12 mouse cellular contexts compared by ENCODE assay signal in the genomic region with DNA sequence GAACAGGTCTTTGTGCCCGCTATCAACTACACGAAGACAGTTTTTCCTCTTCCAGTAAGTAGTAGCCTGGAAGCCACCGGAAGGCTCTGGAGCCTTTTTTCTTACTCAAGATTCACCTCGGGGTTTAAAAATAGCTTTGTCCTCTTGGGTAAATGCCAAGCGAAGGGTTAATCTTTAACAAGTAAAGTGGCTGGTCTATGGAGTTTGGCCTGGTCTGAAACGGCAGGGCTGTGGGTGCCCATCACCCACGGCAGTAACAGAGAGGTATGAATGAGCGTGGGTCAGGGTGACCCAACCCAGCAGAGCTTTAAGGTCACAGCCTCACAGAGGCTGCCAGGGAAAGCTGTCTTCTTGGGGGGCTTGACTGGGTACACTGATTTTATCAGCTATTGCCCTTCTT. TPM values are rescaled to one million over a fixed set of nuclear protein-coding genes. Genes with fewer than 3 reads are reported as not detected.
A peak's percentile ranks its signal among the peaks of the same experiment; 100 is the strongest.
DNase-seq lines count a peak whose midpoint lies in the region; ATAC-seq lines count a peak whose summit lies in the region.
"Had no signal": no experiment of that assay in that cellular context is flagged by ENCODE, and none has a peak within 500 bp of the region (broad histone marks: within the 10 kb centered on the region; RNA-seq: fewer than 3 reads in every experiment).

No protein-coding gene starts in this region.

- H3K36me3 ChIP-seq in heart, embryonic 15.5 days, result no peaks in the 10 kb centered on the region

- H3K9ac ChIP-seq in heart, embryonic 15.5 days, result no peak overlapping the region

- H3K27ac ChIP-seq in heart, embryonic 15.5 days, result peak overlapping the region; percentile 60

- no peak overlapping the region for H3K4me3 ChIP-seq in heart, embryonic 15.5 days

- no peak for ATAC-seq in heart, embryonic 15.5 days (replicated peaks; ENCODE audit: insufficient number of reproducible peaks, insufficient read depth, low FRiP score, low read depth)
- ATAC-seq: forebrain, embryonic 14.5 days had no signal

- no peak for DNase-seq in heart, postnatal 36 days
- DNase-seq in kidney, adult 18-20 months, result peak; percentile 76
- peak; percentile 38 to 71 for DNase-seq in kidney, postnatal 4 days
- peak; percentile 18 for DNase-seq in lung, postnatal 25 days (ENCODE audit: low spot score)
- no peak for DNase-seq in adrenal gland, postnatal 14 days
- DNase-seq in left cerebral cortex, postnatal 25 days (ENCODE audit: low spot score in 2 of 2), result no peak
- DNase-seq in left cerebral cortex, postnatal 36 days (ENCODE audit: low spot score in 2 of 2), result no peak
- DNase-seq: cerebellum, postnatal 14 days; gastrocnemius, postnatal 10 days; thymus, adult 2 months had no signal

- H3K4me1 ChIP-seq in heart, embryonic 15.5 days (replicated peaks), result peaks cover 25% of the 10 kb centered on the region

- H3K27me3 ChIP-seq in heart, embryonic 15.5 days, result no peaks in the 10 kb centered on the region

- H3K9me3 ChIP-seq in heart, embryonic 15.5 days (replicated peaks), result no peaks in the 10 kb centered on the region

- WGBS in heart, embryonic 15.5 days, result 35% methylated on average over 8 of the region's 8 CpGs

- intact Hi-C loops in heart, postnatal 36 days (cut with DNase I), result no loop called here
- intact Hi-C loops in left cerebral cortex, postnatal 25 days (cut with DNase I), result no loop called here
- intact Hi-C loops in left cerebral cortex, postnatal 36 days (cut with DNase I), result no loop called here

- H3K4me2 ChIP-seq in heart, embryonic 15.5 days, result no peak overlapping the region

RNA-seq across cellular contexts. Expression of gene Trim2, which starts 23.2 kb away (rescaled TPM):
- 7.9 and 11.9 TPM in 2 replicates for polyA plus RNA-seq in heart, embryonic 15.5 days (2015; fragmentation: Nextera tagmentation; extraction: Ambion mirVana)
- total RNA-seq in heart, postnatal 36 days (2021), result 1 to 10 TPM; 5.1 to 5.8 TPM
- total RNA-seq in adrenal gland, postnatal 14 days (2021), result 53.5 and 56.7 TPM in 2 replicates
- total RNA-seq in left cerebral cortex, postnatal 25 days (2021), result 100 to 1,000 TPM; 239 to 257 TPM
- total RNA-seq in left cerebral cortex, postnatal 36 days (2021), result 100 to 1,000 TPM; 246 to 252 TPM

Comparison
In these comparisons a context has a peak if more than half of its experiments do, and no peak if none do; other contexts are left out.
1. DNase-seq: peak in kidney, adult 18-20 months (single experiment), kidney, postnatal 4 days (2 of 2) and lung, postnatal 25 days (single experiment); none in heart, postnatal 36 days (0 of 2), adrenal gland, postnatal 14 days (single experiment), left cerebral cortex, postnatal 25 days (0 of 2) and left cerebral cortex, postnatal 36 days (0 of 2).